Mouse (Mus musculus): ENCODE measurements around the gene Guca2b.

DNA sequence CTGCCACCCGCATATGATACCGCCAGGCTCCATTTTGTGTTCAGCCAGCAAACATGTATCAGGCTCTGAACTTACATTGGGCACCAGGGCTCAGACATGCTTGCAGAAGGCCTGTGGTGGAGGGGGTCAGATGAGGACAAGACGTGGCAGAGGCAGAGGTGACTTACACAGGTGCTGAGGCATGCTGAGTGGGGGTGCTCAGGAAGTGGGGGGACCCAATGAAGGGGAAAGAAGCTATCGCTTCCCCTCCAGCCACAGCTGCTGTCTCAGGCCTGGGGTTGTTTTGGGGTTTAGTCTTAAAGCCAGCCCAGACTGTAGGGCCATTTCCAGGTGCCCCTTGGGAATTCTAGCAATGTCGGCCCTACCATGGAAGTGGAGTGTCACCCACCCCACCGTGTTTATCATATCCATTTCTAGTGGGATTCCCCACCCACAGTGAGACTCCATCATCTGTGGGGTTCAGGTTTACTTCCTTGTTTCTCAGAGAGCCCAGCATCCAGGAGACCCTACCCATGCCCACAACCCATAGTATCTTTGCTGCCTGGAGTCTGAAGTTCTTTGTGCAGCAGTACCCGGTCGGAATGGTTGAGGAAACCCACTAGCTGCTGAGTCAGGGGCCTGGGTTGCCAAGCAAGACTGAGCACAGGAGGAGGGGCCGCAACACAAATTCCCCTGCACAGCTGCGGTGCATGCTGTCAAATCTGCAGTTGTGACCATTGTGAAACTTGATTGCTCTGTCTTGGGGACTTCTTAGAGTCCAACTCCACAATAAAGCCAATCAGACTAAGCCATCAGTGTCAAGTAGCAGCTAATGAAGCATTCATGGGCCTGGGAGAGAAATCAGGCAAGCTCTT is 10.8 kb upstream of the Guca2b start:
- no peak for TF ChIP-seq POLR2AphosphoS5 (IDR thresholded peaks at IDR 0.05; ENCODE audit: insufficient replicate concordance, low read depth, low read length)
- TF ChIP-seq CTCF (IDR thresholded peaks at IDR 0.05; ENCODE audit: low read depth, low read length), result no peak

Measured in G1E (cell line).